Mouse (Mus musculus) cortical plate, adult 2 months (tissue): ENCODE measurements around the gene Tlx2. TPM values are rescaled to one million over a fixed set of nuclear protein-coding genes. Genes with fewer than 3 reads are reported as not detected.
A peak's percentile ranks its signal among the peaks of the same experiment; 100 is the strongest.

Experiments
- H3K27ac ChIP-seq: fragments of 200-500 bp; 2 replicates; pipeline ENCODE4 v1.5.1; 2012; ENCODE audit warnings: low read length, control low read depth, inconsistent platforms; ENCODE audit not compliant: insufficient read depth
- H3K4me1 ChIP-seq: fragments of 200-500 bp; 2 replicates; pipeline ENCODE4 v1.6.1; 2011; ENCODE audit warnings: low read length; ENCODE audit not compliant: control insufficient read depth, insufficient read depth
- H3K4me3 ChIP-seq: fragments of 200-500 bp; 2 replicates; pipeline ENCODE4 v1.5.1; 2011; ENCODE audit warnings: mild to moderate bottlenecking, low read length, control low read depth; ENCODE audit not compliant: insufficient read depth
- CTCF ChIP-seq: fragments of 200-500 bp; IDR thresholded peaks from 2 replicates; pipeline ENCODE4 v1.5.1; 2011; ENCODE audit warnings: mild to moderate bottlenecking, control low read depth, low read length; ENCODE audit not compliant: insufficient read depth; ENCODE audit errors: extremely low read depth
- POLR2A ChIP-seq: fragments of 200-500 bp; IDR thresholded peaks from 2 replicates; pipeline ENCODE4 v1.6.1; 2011; ENCODE audit warnings: mild to moderate bottlenecking, low read length, control low read depth; ENCODE audit not compliant: insufficient read depth; ENCODE audit errors: extremely low read depth
- polyA plus RNA-seq: library from polyadenylated mRNA; depleted of rRNA; stranded (reverse); fragments of >200 nt; gene quantifications from 2 replicates; pipeline ENCODE4 v1.2.3, GENCODE M21; 2012

The Tlx2 gene
- polyA plus RNA-seq, 1 experiment = not detected

DNA sequence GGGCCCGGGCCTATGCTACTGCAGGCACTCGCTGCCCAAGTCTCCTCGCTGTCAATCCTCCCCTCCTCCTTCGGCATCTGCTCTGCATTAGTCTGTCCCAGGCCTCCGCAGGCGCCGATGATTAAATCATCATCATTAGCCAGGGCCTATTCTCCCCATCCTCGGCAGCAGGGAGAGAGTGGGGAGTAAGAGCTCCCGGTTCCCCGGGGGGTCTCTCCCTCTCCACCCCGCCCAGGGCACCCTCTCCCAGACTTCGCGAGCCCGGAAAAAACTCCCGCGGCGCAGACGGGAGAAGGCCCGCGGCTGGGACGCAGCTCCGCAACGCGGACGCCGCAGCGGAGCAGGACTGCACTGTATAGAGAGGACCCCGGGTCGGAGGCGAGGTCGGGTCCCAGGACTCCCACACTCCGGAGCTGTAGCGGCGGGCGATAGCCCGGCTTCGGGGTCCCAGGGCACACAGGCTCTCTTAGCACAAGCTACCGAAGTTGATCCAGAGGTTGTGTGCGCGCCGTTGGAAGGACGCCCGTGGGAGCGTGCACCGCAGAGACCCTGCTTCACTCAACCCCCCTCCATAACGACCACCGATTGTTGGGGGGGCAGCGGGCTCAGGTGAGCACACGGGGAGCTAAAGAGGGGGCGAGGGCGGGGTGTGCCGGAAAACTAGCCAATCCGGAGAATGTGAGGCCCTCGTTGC, 7.7 kb upstream of the Tlx2 start, which contains the start of gene Pcgf1:
Gene Pcgf1 (plus strand): TSS at position 240 of the 694 bp plus-strand sequence.
- Histone ChIP-seq H3K27ac (peak within 1 kb of the TSS; percentile 75), H3K4me1 (0 out of 2 replicates have a peak, but pooled peaks cover 3% of the 10 kb centered on the region), H3K4me3 (peak within 1 kb of the TSS; percentile 60)
- TF ChIP-seq CTCF = no peak
- TF ChIP-seq POLR2A = no peak

DNA sequence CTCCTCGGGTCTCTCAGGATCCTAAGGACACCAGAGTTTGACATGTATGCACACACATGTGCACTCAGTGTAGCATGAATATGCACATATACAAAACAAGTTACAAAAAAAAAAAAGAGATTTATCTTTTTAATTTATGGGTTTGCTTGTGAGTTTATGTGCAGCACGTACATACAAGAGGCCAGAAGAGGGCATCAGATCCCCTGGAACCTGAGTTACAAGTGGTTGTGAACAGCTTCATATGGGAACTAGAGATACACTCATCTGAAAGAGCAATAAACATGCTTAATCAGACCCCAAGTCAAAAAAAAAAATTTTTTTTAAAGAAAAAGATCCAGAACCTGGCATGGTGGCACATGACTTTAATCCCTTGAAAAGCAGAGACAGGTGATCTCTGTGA, 4.9 kb upstream of the Tlx2 start:
- Histone ChIP-seq H3K27ac (no peak overlapping the region), H3K4me1 (0 out of 2 replicates have a peak, but pooled peaks cover 3% of the 10 kb centered on the region), H3K4me3 (no peak overlapping the region)
- TF ChIP-seq POLR2A = no peak

DNA sequence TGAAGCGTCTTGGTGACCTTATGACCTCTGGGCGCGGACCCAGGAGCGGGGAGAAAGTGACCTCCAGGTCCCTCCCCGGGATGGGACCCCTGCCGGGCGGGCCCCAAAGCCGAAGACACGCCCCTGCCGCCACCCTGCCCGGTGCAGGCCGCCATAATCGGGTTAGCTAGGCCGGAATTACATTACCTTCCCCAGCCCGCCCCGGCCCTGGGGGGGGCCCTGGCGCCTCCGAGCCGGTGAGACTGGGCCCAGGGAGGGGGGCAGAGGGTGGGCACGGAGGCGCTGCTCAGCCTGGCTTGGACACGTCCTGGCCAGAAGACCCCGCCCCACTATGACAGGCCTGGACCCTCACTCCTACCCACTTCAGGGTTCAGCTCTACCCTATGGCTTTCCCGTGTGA, 1.1 kb upstream of the Tlx2 start:
- H3K27ac ChIP-seq = no peak overlapping the region
- no peaks in the 10 kb centered on the region for H3K4me1 ChIP-seq
- H3K4me3 ChIP-seq = no peak overlapping the region
- TF ChIP-seq CTCF (no peak), POLR2A (no peak)

DNA sequence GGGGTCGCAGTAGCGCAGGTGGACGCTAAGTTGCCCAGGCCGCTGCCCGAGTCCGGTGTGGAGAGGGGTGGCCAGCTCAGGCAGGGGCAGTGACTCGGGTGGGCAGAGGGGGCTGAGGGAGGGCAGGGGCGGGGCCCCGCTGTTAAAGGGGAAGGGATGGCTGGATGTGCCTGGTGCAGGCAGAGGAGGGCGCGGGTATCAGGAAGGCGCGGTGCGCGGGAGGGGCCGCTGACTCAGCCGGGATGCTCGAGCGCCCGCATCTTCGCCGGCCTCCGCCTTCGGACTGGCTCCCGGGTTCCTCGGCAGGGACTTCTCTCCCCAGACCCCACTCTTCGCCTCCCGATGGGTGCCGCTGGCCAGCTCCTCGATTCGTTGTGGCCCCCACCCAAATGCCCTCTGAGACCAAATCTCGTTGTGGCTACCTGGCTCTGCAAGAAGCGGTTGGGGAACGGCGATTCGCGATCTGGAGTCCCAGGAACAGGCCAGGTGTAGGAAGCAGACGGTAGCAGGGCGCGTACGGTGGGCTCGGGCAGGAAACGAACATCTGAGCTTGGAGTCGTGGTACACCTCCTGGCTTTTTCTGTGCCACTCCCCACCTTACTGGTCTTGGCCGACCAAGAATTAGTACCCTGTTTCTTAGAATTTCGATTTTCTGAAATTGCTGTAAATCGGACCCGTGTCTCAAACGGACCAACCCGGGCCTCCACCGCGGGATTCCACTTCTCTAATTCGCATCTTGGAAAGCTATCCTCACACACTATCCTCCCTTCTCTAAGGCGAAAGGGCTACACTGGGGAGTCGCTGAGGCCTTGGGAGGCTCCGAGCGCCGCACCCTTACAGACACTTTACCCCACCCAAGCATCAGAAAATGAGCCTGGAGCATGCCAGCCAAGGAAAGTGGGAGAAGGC, 472 bp upstream of the Tlx2 start:
- TF ChIP-seq POLR2A (no peak), CTCF (no peak)
- no peak overlapping the region for H3K4me3 ChIP-seq
- H3K4me1 ChIP-seq = no peaks in the 10 kb centered on the region
- H3K27ac ChIP-seq = no peak overlapping the region

DNA sequence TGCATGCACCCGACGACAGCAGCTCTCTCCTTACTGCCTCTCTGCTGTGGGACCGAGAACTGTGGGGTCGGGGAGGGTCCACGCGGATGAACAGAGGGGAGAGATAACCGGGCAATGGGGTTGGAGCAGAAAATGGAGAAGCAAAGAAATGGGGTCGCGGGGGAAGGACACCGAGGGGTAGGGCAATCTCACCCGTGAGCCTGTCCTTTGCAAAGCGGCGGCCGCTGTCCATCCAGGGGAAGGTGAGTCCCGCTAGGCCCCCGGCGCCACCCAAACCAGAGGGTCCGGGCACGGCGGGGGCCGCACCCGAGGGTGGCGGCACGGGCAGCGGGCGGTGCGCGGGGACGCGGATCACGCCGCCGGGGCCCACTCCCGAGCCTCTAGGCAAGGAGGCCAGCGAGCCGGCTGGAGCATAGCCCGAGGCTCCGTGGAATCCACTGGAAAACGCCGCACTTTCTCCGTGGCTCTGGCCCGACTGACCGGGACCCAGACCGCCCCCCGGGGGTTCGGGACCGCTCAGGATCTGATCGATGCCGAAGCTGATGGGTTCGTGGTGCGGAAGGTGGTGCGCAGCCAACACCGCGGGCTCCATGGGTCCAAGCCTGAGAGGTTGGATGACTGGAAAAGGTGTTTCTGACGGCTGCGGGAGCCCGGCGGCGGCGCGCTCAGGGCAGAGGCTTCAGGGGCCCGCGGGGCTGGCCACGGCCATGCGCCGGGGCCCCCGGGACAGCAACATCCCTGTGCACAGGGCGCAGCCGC, 426 bp downstream of the Tlx2 start:
- TF ChIP-seq CTCF = no peak
- TF ChIP-seq POLR2A = no peak
- Histone ChIP-seq H3K4me3 (no peak overlapping the region), H3K4me1 (no peaks in the 10 kb centered on the region), H3K27ac (no peak overlapping the region)

DNA sequence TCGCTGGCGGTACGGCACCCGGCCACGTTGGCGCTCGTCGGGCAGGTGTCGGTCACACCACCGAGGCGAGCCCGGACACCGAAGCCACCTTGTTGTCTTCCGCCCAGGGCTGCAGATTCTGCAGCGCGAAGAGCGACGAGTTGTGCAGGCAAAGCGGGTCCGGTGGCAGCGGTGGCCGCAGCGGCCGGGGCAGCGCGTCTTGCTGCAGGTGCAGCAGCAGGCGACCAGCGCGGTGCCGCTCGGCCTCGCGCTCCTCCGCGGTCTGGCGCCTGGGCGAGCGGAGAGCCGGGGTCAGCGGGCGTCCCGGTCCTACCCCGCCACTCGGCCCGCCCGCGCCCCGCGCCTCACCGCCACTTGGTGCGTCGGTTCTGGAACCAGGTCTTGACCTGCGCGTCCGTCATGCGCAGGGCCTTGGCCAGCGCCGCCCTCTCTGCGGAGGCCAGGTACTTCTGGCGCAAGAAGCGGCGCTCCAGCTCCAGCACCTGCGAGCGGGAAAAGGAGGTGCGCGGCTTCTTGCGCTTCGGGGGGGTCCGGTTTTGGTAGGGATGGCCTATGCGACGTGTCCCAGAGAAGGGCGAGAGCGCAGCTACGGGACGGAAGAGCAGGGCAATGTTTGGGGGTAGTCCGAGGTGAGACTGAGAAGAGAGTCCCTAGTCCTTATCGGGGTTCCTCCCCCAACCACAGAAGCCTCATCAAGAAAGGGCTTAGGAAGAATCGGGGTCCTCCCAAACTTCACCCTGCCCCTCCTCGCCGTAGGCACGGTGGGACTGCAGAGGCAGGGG, 1.2 kb downstream of the Tlx2 start:
- Histone ChIP-seq H3K4me1 (no peaks in the 10 kb centered on the region), H3K27ac (no peak overlapping the region), H3K4me3 (no peak overlapping the region)
- TF ChIP-seq CTCF (no peak), POLR2A (no peak)

DNA sequence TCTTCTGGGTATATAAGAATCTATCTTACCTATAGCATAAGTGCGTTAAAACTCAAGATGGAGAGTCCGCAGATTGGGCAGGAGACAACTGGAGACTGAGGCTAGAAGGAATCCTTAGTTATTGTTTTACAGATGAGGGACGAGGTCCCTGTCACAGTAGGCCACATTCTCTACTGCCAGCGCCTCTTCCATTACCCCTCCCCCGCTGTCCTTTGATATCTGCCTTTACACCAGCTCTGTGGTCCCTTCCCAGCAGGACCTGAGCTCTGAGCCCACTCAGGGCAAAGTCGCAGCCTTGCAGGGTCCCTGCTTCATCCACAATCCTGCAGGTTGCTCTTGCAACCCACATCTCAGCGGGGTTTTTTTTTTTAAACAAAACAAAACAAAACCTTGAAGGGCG, 1.9 kb downstream of the Tlx2 start:
- no peak overlapping the region for H3K27ac ChIP-seq
- H3K4me1 ChIP-seq = no peaks in the 10 kb centered on the region
- TF ChIP-seq CTCF (no peak), POLR2A (no peak)
- no peak overlapping the region for H3K4me3 ChIP-seq

DNA sequence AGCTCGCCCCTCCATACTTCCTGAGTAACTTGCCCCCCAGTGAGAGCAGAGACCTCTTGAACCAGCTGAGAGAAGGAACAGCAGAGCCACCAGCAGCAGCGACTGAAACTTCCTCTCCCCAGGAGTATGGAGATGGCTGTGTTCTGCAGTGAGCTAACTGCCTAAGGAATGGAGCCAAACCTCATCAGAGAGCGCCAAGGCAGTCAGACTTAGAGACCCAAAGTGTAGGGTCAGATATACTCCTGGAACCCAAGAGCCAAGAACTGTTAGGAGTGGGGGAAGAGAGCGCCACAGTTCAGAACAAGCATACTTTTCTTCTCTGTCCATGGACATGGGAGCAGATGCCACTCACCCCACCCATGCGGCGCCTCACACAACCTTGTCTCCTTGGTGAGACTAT, 3.7 kb downstream of the Tlx2 start:
- Histone ChIP-seq H3K4me3 (no peak overlapping the region), H3K4me1 (no peaks in the 10 kb centered on the region), H3K27ac (no peak overlapping the region)
- no peak for TF ChIP-seq POLR2A
- no peak for TF ChIP-seq CTCF

DNA sequence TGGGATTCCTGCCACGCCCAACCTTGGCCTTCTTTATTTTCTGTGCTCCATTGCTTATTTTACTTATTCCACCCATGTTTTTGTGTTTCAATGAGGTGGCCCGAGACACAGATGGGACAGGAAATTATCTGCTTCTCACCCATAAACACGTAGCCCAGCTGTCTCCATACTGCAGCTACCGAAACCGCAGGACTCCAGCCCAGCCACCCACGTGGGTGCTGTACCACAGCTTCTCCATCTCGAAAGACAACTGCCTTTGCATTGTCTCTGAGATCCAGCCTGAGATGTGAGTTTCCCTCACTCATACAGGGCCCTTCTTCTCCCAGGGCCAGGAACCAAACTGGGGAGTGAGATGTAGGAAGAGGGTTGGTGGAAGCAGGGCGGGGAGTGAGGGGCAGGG, 4.1 kb downstream of the Tlx2 start:
- Histone ChIP-seq H3K4me1 (no peaks in the 10 kb centered on the region), H3K27ac (no peak overlapping the region), H3K4me3 (no peak overlapping the region)
- TF ChIP-seq POLR2A (no peak), CTCF (no peak)
